Mouse (Mus musculus): ENCODE results near the gene Syne1.

GRCm38 (mm10) chr10:5568991-5569390 is 17.7 kb upstream of the Syne1 start:
- TF ChIP-seq CTCF (IDR thresholded peaks at IDR 0.05; ENCODE audit: low read depth, low read length) (no peak), POLR2A (IDR thresholded peaks at IDR 0.05; ENCODE audit: borderline replicate concordance, low read depth, low read length) (no peak)

Measured in bone marrow macrophage, adult 2 months (primary cell).